Mouse (Mus musculus) liver, adult 2 months (tissue): Measurements from ENCODE around the gene Nck2. TPM values are rescaled to one million over a fixed set of nuclear protein-coding genes. Genes with fewer than 3 reads are reported as not detected.

Experiments used
- DNase-seq: peaks from one replicate; pipeline ENCODE4 v3.0.0-alpha.2; 2011; ENCODE audit warnings: low read depth, low spot score; ENCODE audit errors: extremely low read depth
- H3K27ac ChIP-seq: fragments of 200-500 bp; replicated peaks from 2 replicates; pipeline ENCODE4 v1.5.1; 2012; ENCODE audit warnings: low read depth, mild to moderate bottlenecking, control low read depth, inconsistent platforms, low read length; ENCODE audit not compliant: insufficient read depth
- H3K27me3 ChIP-seq: fragments of 200-500 bp; 2 replicates; pipeline ENCODE4 v1.6.1; 2012; ENCODE audit warnings: mild to moderate bottlenecking, moderate library complexity, low read length, inconsistent platforms; ENCODE audit not compliant: control insufficient read depth, insufficient read depth
- H3K36me3 ChIP-seq: fragments of 200-500 bp; 2 replicates; pipeline ENCODE4 v1.6.1; 2012; ENCODE audit warnings: low read length, inconsistent platforms; ENCODE audit not compliant: control insufficient read depth, insufficient read depth
- H3K4me1 ChIP-seq: fragments of 200-500 bp; 2 replicates; pipeline ENCODE4 v1.6.1; 2011; ENCODE audit warnings: low read length; ENCODE audit not compliant: control insufficient read depth, insufficient read depth
- H3K4me3 ChIP-seq: fragments of 200-500 bp; 2 replicates; pipeline ENCODE4 v1.5.1; 2011; ENCODE audit warnings: low read depth, mild to moderate bottlenecking, control low read depth, low read length, moderate library complexity; ENCODE audit not compliant: insufficient read depth
- H3K79me2 ChIP-seq: fragments of 200-500 bp; 2 replicates; pipeline ENCODE4 v1.6.1; 2012; ENCODE audit warnings: inconsistent platforms, mild to moderate bottlenecking, low read length, moderate library complexity; ENCODE audit not compliant: control insufficient read depth, insufficient read depth
- H3K9ac ChIP-seq: fragments of 200-500 bp; 2 replicates; pipeline ENCODE4 v1.6.1; 2012; ENCODE audit warnings: low read depth, mild to moderate bottlenecking, control low read depth, inconsistent platforms, low read length
- CTCF ChIP-seq: fragments of 200-500 bp; IDR thresholded peaks from 2 replicates; pipeline ENCODE4 v1.5.1; 2011; ENCODE audit warnings: low read depth, low read length, control low read depth
- POLR2A ChIP-seq: fragments of 200-500 bp; IDR thresholded peaks from 2 replicates; pipeline ENCODE4 v1.6.1; 2011; ENCODE audit warnings: low read length, control low read depth; ENCODE audit not compliant: insufficient read depth; ENCODE audit errors: extremely low read depth
- WGBS: fragments of 180-500 bp; shearing (Covaris S2); methylation state at CpG from one replicate; pipeline ENCODE4 v1.1.7; 2018; 5-methylcytosine and 5-hydroxymethylcytosine counted together
- polyA plus RNA-seq: library from polyadenylated mRNA; depleted of rRNA; stranded (reverse); fragments of >200 nt; gene quantifications from 2 replicates; pipeline ENCODE4 v1.2.3, GENCODE M21; 2012
- total RNA-seq: library from RNA; depleted of rRNA; stranded (reverse); fragments of >200 nt; gene quantifications from 2 replicates; pipeline ENCODE4 v1.2.3, GENCODE M21; 2014

Gene Nck2
- total and polyA plus RNA-seq, 2 experiments: 2.5 to 3.0 TPM

- no peaks in the 10 kb centered on the region for H3K27me3 ChIP-seq
- H3K27ac ChIP-seq: no peak overlapping the region
- DNase-seq: no peak
- no peaks in the 10 kb centered on the region for H3K36me3 ChIP-seq
- no peaks in the 10 kb centered on the region for H3K79me2 ChIP-seq
- WGBS: 79% methylated on average over 12 of the region's 12 CpGs
- no peak overlapping the region for H3K9ac ChIP-seq
- H3K4me3 ChIP-seq: no peak overlapping the region
- TF ChIP-seq POLR2A: no peak
- no peak for TF ChIP-seq CTCF
- no peaks in the 10 kb centered on the region for H3K4me1 ChIP-seq
Measured at GRCm38 (mm10) chr1:43555222-43555974, 111.0 kb downstream of the Nck2 start.

DNA sequence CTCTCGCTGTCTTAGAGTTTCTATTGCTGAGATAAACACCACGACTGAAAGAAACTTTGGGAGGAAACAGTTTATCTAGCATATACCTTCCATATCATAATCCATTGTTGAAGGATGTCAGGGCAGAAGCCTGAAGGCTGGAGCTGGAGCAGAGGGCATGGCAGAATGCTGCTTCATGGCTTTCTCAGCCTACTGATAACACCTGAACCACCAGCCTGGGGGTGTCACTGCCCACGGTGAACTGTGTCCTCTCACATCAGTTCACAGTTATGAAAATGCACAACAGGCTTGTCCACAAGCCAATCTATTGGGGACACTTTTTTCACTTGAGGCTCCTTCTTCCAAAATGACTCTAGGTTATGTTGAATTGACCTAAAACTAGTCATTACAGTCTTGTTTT, 114.0 kb downstream of the Nck2 start:
- Histone ChIP-seq H3K36me3 (no peaks in the 10 kb centered on the region), H3K27me3 (no peaks in the 10 kb centered on the region), H3K27ac (no peak overlapping the region), H3K4me3 (no peak overlapping the region), H3K4me1 (no peaks in the 10 kb centered on the region), H3K9ac (no peak overlapping the region), H3K79me2 (no peaks in the 10 kb centered on the region)
- DNase-seq: no peak
- TF ChIP-seq POLR2A (no peak), CTCF (no peak)
- WGBS: 78% methylated on average over 3 of the region's 3 CpGs

GRCm38 (mm10) chr1:43559043-43559692, 114.8 kb downstream of the Nck2 start:
- no peak for DNase-seq
- H3K36me3 ChIP-seq: no peaks in the 10 kb centered on the region
- WGBS: 98% methylated on average over 5 of the region's 5 CpGs
- TF ChIP-seq CTCF (no peak), POLR2A (no peak)
- H3K4me3 ChIP-seq: no peak overlapping the region
- no peaks in the 10 kb centered on the region for H3K79me2 ChIP-seq
- H3K9ac ChIP-seq: no peak overlapping the region
- no peaks in the 10 kb centered on the region for H3K27me3 ChIP-seq
- no peak overlapping the region for H3K27ac ChIP-seq
- H3K4me1 ChIP-seq: no peaks in the 10 kb centered on the region

DNA sequence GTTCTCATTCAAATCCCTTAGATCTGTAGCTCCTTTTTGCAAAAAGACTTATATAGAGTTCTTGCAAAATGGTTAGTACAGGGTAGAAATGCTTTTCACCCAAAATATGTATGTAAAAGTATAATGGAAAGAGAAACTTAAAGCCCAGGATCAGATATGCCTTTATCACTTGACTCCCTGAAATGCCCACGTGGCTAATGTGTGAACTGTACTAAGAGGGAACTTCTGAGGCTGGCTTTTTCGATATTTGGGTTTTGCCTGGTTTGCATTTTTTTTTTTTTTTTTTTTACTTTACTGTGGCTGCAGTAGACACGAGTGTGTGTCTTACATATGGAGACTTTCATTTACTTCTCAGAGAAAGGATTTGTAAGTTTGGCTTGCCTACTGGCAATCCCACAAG, 116.7 kb downstream of the Nck2 start:
- Histone ChIP-seq H3K4me1 (no peaks in the 10 kb centered on the region), H3K79me2 (no peaks in the 10 kb centered on the region), H3K4me3 (no peak overlapping the region), H3K27ac (no peak overlapping the region), H3K9ac (no peak overlapping the region), H3K36me3 (no peaks in the 10 kb centered on the region), H3K27me3 (no peaks in the 10 kb centered on the region)
- 79% methylated on average over 3 of the region's 3 CpGs for WGBS
- no peak for DNase-seq
- TF ChIP-seq POLR2A (no peak), CTCF (no peak)

DNA sequence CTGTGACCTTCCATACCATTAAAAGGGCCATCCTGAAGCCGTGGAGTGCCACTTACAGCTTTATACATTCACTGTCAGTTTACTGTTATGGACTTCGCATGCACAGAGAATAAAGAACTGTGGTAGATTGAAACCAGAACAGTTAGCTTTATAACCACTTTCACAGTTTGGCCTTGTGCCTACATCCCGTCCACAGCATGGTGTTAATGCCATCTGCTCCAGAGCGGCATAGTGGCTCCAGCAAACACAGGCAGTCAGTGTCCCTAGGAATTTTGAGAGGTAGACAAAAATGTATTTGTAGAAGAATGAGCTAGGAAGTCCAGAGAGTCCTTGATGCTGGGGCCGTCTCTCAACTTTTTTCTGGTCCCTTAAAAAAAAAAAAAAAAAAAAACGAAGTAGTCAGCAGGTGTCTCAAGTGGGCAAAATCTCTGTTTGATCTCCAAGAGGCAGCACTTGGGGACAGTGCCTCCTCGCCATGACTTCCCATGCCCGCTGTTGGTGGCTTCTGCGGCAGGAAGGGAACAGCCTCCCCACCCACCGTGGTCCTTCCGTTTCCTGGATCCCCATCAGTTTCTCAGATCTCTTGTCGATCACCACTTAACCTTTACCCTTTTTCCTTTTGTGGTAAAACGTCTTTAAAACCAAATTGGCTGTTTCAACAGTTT, 117.8 kb downstream of the Nck2 start:
- no peaks in the 10 kb centered on the region for H3K79me2 ChIP-seq
- WGBS: 90% methylated on average over 13 of the region's 13 CpGs
- H3K27me3 ChIP-seq: no peaks in the 10 kb centered on the region
- no peak for DNase-seq
- H3K9ac ChIP-seq: no peak overlapping the region
- TF ChIP-seq POLR2A (no peak), CTCF (no peak)
- H3K4me1 ChIP-seq: no peaks in the 10 kb centered on the region
- no peak overlapping the region for H3K27ac ChIP-seq
- no peaks in the 10 kb centered on the region for H3K36me3 ChIP-seq
- no peak overlapping the region for H3K4me3 ChIP-seq

- no peaks in the 10 kb centered on the region for H3K4me1 ChIP-seq
- H3K27me3 ChIP-seq: no peaks in the 10 kb centered on the region
- no peak overlapping the region for H3K9ac ChIP-seq
- no peaks in the 10 kb centered on the region for H3K79me2 ChIP-seq
- H3K36me3 ChIP-seq: no peaks in the 10 kb centered on the region
- WGBS: 99% methylated on average over 4 of the region's 4 CpGs
- TF ChIP-seq POLR2A: no peak
- no peak for TF ChIP-seq CTCF
- H3K4me3 ChIP-seq: no peak overlapping the region
- no peak overlapping the region for H3K27ac ChIP-seq
- no peak for DNase-seq
Measured at GRCm38 (mm10) chr1:43565260-43565659, 120.9 kb downstream of the Nck2 start.
